Mouse (Mus musculus): Measurements from ENCODE around the gene Wfs1.

Wfs1 gene

GRCm38 (mm10) chr5:36923826-36924700 is 64.9 kb downstream of the Wfs1 start:
- DNase-seq: no peak

GRCm38 (mm10) chr5:36922811-36923210 is 66.2 kb downstream of the Wfs1 start:
- DNase-seq: no peak

GRCm38 (mm10) chr5:36921871-36922270 is 67.1 kb downstream of the Wfs1 start:
- DNase-seq: no peak

GRCm38 (mm10) chr5:36920072-36920471 is 68.9 kb downstream of the Wfs1 start:
- no peak for DNase-seq

GRCm38 (mm10) chr5:36918016-36918415 is 71.0 kb downstream of the Wfs1 start:
- DNase-seq: no peak

- DNase-seq: no peak
Observed at GRCm38 (mm10) chr5:36917245-36917644, 71.8 kb downstream of the Wfs1 start.

- DNase-seq: no peak
Observed at GRCm38 (mm10) chr5:36916581-36916980, 72.4 kb downstream of the Wfs1 start.

Measured in thymus, postnatal 14 days (tissue).